Mouse (Mus musculus): ENCODE measurements at regions not wholly inside any gene's neighbourhood (a gene's known extent, or its start where the extent isn't known, plus 50 kb on each side); places are given as distances from the start of the nearest gene placed in this dataset.
"Not testable (repeated sequence)": the region's sequence is repeated elsewhere in the genome, so short reads cannot be mapped to it uniquely, and the experiment has no call there.

GRCm38 (mm10) chr15:32041764-32042163, 135.3 kb upstream of the Tas2r119 start:
- DNase-seq (ENCODE audit: low read depth, low spot score) = no peak
- 80% methylated on average over 6 of the region's 6 CpGs for WGBS

- WGBS = 41% methylated on average over 4 of the region's 4 CpGs
Observed at GRCm38 (mm10) chr15:32042173-32042572, 134.9 kb upstream of the Tas2r119 start.

GRCm38 (mm10) chr15:32042589-32042988, 134.5 kb upstream of the Tas2r119 start:
- DNase-seq (ENCODE audit: low read depth, low spot score) = no peak
- WGBS = 50% methylated on average over 1 of the region's 1 CpGs

More at GRCm38 (mm10) chr15:32042173-32042572, 134.9 kb upstream of the Tas2r119 start:
- no peak for DNase-seq (ENCODE audit: low read depth, low spot score)

- DNase-seq (ENCODE audit: low read depth, low spot score) = no peak
Observed at GRCm38 (mm10) chr15:32043207-32043606, 133.9 kb upstream of the Tas2r119 start.

- WGBS = 98% methylated on average over 1 of the region's 1 CpGs
- not testable (repeated sequence) for DNase-seq (ENCODE audit: low read depth, low spot score)
Observed at GRCm38 (mm10) chr15:32043670-32044069, 133.4 kb upstream of the Tas2r119 start.

- DNase-seq (ENCODE audit: low read depth, low spot score) = no peak
- WGBS = 58% methylated on average over 5 of the region's 5 CpGs
Observed at GRCm38 (mm10) chr15:32048836-32049235, 128.3 kb upstream of the Tas2r119 start.

- DNase-seq (ENCODE audit: low read depth, low spot score) = no peak
- 83% methylated on average over 4 of the region's 4 CpGs for WGBS
Observed at GRCm38 (mm10) chr15:32061573-32061972, 115.5 kb upstream of the Tas2r119 start.

- 86% methylated on average over 4 of the region's 4 CpGs for WGBS
Observed at GRCm38 (mm10) chr15:32082109-32082508, 95.0 kb upstream of the Tas2r119 start.

GRCm38 (mm10) chr15:32093889-32094288, 83.2 kb upstream of the Tas2r119 start:
- WGBS = 65% methylated on average over 11 of the region's 11 CpGs
- DNase-seq (ENCODE audit: low read depth, low spot score) = no peak

More at GRCm38 (mm10) chr15:32082109-32082508, 95.0 kb upstream of the Tas2r119 start:
- no peak for DNase-seq (ENCODE audit: low read depth, low spot score)

GRCm38 (mm10) chr15:32095554-32095953, 81.5 kb upstream of the Tas2r119 start:
- no peak for DNase-seq (ENCODE audit: low read depth, low spot score)
- 70% methylated on average over 1 of the region's 1 CpGs for WGBS

GRCm38 (mm10) chr15:32110659-32111058, 66.4 kb upstream of the Tas2r119 start:
- 90% methylated on average over 2 of the region's 2 CpGs for WGBS
- no peak for DNase-seq (ENCODE audit: low read depth, low spot score)

Data from large intestine, adult 2 months (tissue).